Mouse (Mus musculus) liver, embryonic 13.5 days (tissue): ENCODE results near the gene Arid5b. TPM values are rescaled to one million over a fixed set of nuclear protein-coding genes. Genes with fewer than 3 reads are reported as not detected.

Experiments used
- ATAC-seq: fragments of 200-750 bp; cut with Nextera tagmentation; 2 replicates; pipeline ENCODE4 v1.8.0; 2017; ENCODE audit warnings: low read depth, mild to moderate bottlenecking, moderate number of reproducible peaks, moderate library complexity
- DNase-seq: peaks from one replicate; pipeline ENCODE4 v3.0.0; 2022
- H3K27ac ChIP-seq: fragments of 300-500 bp; sonication (generic); 2 replicates; pipeline ENCODE4 v1.5.1; 2015; ENCODE audit warnings: moderate library complexity, mild to moderate bottlenecking, inconsistent platforms
- H3K27me3 ChIP-seq: fragments of 300-500 bp; sonication (generic); 2 replicates; pipeline ENCODE4 v1.6.1; 2015; ENCODE audit warnings: mild to moderate bottlenecking, inconsistent platforms
- H3K36me3 ChIP-seq: fragments of 300-500 bp; sonication (generic); 2 replicates; pipeline ENCODE4 v1.6.1; 2015; ENCODE audit warnings: mild to moderate bottlenecking, inconsistent platforms
- H3K4me1 ChIP-seq: fragments of 300-500 bp; sonication (generic); replicated peaks from 2 replicates; pipeline ENCODE4 v1.6.1; 2015; ENCODE audit warnings: inconsistent platforms
- H3K4me2 ChIP-seq: fragments of 300-500 bp; sonication (generic); 2 replicates; pipeline ENCODE4 v1.6.1; 2015; ENCODE audit warnings: inconsistent platforms, mild to moderate bottlenecking, moderate library complexity
- H3K4me3 ChIP-seq: fragments of 300-500 bp; sonication (generic); replicated peaks from 2 replicates; pipeline ENCODE4 v1.5.1; 2015; ENCODE audit warnings: mild to moderate bottlenecking, inconsistent platforms
- H3K9ac ChIP-seq: fragments of 300-500 bp; sonication (generic); 2 replicates; pipeline ENCODE4 v1.6.1; 2015; ENCODE audit warnings: mild to moderate bottlenecking, inconsistent platforms
- H3K9me3 ChIP-seq: fragments of 300-500 bp; sonication (generic); replicated peaks from 2 replicates; pipeline ENCODE4 v1.6.1; 2016; ENCODE audit warnings: inconsistent platforms
- WGBS: fragments of 180-500 bp; shearing (Covaris S2); methylation state at CpG from one replicate; pipeline ENCODE4 v1.1.7; 2015; ENCODE audit not compliant: insufficient replicate concordance; 5-methylcytosine and 5-hydroxymethylcytosine counted together
- polyA plus RNA-seq: library from polyadenylated mRNA; unstranded; fragments of >200 nt; fragmentation: Nextera tagmentation; extraction: Ambion mirVana; gene quantifications from 2 replicates; pipeline ENCODE4 v1.2.1, GENCODE M21; 2015

Gene Arid5b
- polyA plus RNA-seq, 1 experiment from 2014 or later = 4.1 TPM

DNA sequence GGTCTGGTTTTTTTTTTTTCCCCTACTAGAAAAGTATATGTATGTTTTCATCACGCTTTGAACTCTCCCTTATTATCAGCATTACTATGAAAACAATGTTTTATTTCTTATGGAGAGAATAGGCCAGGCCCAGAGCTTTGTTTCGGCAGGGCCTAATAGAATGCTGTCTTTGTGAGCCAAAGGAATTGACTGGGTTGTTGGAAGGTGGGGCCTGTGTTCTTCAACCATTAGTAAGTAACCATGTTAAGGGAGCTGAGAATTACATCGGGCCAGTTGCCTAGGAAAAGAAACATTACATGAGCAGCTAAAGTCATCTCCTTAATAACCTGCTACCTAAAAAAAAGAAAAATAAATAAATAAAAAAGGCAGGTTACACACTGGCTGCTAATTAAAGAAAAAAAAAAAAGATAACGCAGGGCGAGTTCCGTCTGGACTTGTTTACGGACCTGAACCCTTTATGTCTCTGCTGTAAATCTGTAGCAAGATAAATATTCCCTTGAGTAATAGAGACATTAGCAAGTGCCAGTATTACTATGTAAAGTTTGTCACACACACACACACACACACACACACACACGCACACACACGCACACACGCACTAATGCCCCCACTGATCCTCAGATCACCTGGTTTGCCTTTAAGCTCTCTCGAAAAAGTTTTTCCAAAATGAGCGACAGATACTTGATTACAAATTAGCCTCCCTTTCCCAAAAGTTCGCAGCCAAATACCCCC is 47.7 kb downstream of the Arid5b start:
- peaks cover 9% of the 10 kb centered on the region; the same call in 1 of the 2 replicates for H3K4me1 ChIP-seq
- peak overlapping the region; percentile 66 for H3K27ac ChIP-seq
- no peak overlapping the region for H3K9ac ChIP-seq
- DNase-seq (no peak), ATAC-seq (no peak)
- peak overlapping the region; percentile 29; the same call in 1 of the 2 replicates for H3K4me2 ChIP-seq
- no peaks in the 10 kb centered on the region for H3K9me3 ChIP-seq
- 71% methylated on average over 13 of the region's 13 CpGs for WGBS
- H3K36me3 ChIP-seq = peaks cover 4% of the 10 kb centered on the region; the same call in 1 of the 2 replicates
- no peaks in the 10 kb centered on the region for H3K27me3 ChIP-seq
- no peak overlapping the region for H3K4me3 ChIP-seq

DNA sequence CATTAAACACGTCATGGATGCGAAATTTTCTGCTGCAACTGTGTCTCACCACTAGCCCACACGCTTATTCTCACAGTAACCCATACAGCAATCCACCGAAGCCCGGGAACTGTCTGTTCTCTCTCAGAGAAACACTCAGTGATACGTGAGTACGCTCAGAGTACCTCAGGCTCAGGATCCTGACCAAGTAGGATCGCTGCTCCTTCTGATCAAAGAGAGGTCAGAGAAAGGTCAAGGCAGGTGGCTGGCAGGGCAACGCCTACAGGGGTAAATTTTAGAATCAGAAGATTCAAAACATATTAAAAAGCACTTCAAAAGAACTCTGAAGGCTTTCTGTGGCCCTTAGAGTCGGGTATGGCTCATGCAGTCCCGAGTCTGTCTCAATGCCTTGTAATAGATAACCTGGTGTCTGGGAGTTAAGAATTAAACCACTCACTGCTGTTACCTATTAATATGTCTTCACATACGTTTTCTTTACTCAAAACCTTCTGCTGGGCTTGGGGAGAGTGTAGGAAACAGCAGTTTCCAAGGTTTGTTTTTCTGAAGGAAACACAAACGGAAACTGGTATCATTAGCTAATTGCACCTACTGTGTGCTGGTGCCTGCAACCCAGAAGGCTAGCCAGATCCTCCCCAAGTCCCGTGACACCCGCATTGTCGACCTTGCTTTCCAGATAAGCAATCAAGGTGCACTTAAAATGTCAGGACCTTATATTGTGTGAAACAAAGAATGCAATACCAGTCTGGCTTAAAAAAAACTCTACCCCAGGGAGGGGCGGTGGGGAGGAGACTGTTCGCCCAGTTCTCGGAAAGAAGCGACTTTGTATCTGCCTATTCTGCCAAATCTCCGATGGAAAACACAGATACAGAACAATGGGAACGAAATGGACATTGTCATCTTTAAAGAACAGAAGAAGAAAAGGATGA is 48.6 kb downstream of the Arid5b start:
- H3K36me3 ChIP-seq = peaks cover 4% of the 10 kb centered on the region; the same call in 1 of the 2 replicates
- no peak for DNase-seq
- peak overlapping the region; percentile 18; the same call in 1 of the 2 replicates for H3K27ac ChIP-seq
- WGBS = 58% methylated on average over 22 of the region's 22 CpGs
- no peaks in the 10 kb centered on the region for H3K9me3 ChIP-seq
- H3K4me2 ChIP-seq = no peak overlapping the region
- H3K4me1 ChIP-seq = peaks cover 9% of the 10 kb centered on the region; the same call in 1 of the 2 replicates
- no peak for ATAC-seq
- H3K9ac ChIP-seq = no peak overlapping the region
- no peak overlapping the region for H3K4me3 ChIP-seq
- H3K27me3 ChIP-seq = no peaks in the 10 kb centered on the region

DNA sequence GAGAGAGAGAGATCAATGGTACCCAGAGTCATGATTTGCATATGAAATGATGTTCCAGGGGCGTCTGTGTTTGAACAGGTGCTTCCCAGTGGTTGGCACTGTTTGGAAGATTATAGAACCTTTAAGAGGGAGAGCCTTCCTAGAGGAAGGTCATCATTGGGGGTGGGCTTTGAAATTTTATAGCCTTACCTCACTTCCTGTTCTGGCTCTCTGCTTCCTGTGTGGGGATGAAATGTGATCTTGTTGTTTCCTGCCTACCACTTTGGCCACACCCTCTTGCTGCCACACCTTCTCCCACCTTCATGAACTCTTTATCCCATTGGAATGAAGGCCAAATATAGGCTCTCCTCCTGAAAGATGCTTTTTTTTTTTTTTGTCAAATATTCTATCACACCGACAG is 55.9 kb downstream of the Arid5b start:
- no peak for ATAC-seq
- 70% methylated on average over 2 of the region's 2 CpGs for WGBS
- no peaks in the 10 kb centered on the region for H3K27me3 ChIP-seq

DNA sequence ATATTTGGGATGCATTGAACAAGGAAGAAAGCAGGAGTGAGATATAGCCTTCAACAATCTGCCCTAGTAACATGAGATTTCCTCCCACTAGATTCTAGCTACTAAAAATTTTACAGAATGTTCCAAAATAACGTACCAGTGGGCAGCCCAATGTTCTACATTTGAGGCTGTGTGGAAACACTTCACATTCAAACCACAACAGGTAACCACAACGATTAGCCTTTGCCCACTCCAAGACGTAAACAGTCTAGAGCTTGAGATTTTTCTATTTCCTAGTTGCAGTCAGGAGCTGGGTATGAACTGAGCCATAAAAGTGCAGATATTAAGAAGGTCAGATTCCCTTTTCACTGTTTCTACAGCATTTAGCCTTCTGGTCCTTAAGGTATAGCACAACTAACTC is 56.5 kb downstream of the Arid5b start:
- peaks cover 5% of the 10 kb centered on the region; the same call in 1 of the 2 replicates for H3K9me3 ChIP-seq

More for the DNA sequence above, 55.9 kb downstream of the Arid5b start:
- DNase-seq = no peak
- Histone ChIP-seq H3K4me1 (peaks cover 3% of the 10 kb centered on the region; the same call in 1 of the 2 replicates), H3K36me3 (no peaks in the 10 kb centered on the region; the same call in 1 of the 2 replicates), H3K9me3 (no peaks in the 10 kb centered on the region), H3K27ac (no peak overlapping the region), H3K9ac (no peak overlapping the region), H3K4me3 (no peak overlapping the region), H3K4me2 (no peak overlapping the region)

DNA sequence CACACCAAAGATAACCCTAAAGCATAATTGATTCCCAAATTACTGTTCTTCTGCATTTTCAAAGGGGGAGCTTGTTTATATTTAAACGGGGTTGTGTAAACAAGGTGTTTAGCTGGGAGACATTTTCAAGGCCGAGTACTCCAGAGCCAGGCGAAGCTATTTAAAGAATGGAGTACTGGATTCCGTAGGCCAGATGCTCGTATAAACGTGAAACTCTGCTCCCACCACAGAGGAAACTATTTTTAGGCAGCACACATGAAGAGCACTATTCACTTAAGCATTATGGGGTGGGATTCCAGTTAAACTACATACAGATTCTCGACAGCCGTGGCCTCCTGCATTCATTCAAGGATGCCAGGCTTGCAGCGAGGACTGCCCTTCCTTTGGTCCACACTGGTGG is 59.2 kb downstream of the Arid5b start:
- ATAC-seq = no peak
- H3K27ac ChIP-seq = peak overlapping the region; percentile 75
- WGBS = 64% methylated on average over 9 of the region's 9 CpGs

More for the DNA sequence above, 56.5 kb downstream of the Arid5b start:
- DNase-seq = no peak
- Histone ChIP-seq H3K36me3 (peaks cover 3% of the 10 kb centered on the region; the same call in 1 of the 2 replicates), H3K27ac (no peak overlapping the region), H3K9ac (no peak overlapping the region), H3K4me2 (no peak overlapping the region), H3K27me3 (no peaks in the 10 kb centered on the region), H3K4me1 (peaks cover 3% of the 10 kb centered on the region; the same call in 1 of the 2 replicates), H3K4me3 (no peak overlapping the region)
- 39% methylated on average over 3 of the region's 3 CpGs for WGBS
- ATAC-seq = no peak

DNA sequence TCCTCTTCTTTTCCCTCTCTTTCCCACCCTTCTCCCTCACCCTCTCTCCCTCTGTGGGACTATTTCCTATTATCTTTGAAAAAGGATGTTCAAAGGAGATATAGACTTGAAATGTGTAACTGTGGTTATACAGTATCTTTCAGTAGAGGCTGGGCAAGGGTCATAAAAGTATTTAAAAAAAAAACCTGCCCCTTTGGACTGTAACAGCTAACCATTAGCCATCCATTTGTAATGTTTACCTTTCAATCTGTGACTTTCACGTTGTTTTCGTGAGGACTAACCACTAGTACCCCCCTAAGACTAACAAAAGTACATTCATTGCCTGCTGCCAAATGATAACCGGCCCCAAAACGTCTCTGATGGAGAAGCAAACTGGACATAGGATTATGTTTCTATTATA is 59.9 kb downstream of the Arid5b start:
- Histone ChIP-seq H3K4me1 (peaks cover 3% of the 10 kb centered on the region; the same call in 1 of the 2 replicates), H3K36me3 (peaks cover 13% of the 10 kb centered on the region), H3K4me2 (no peak overlapping the region), H3K4me3 (no peak overlapping the region), H3K9ac (no peak overlapping the region), H3K27me3 (no peaks in the 10 kb centered on the region), H3K9me3 (peaks cover 6% of the 10 kb centered on the region; the same call in 1 of the 2 replicates), H3K27ac (no peak overlapping the region)
- 56% methylated on average over 4 of the region's 4 CpGs for WGBS
- ATAC-seq (no peak), DNase-seq (no peak)

More for the DNA sequence above, 59.2 kb downstream of the Arid5b start:
- peaks cover 3% of the 10 kb centered on the region; the same call in 1 of the 2 replicates for H3K4me1 ChIP-seq
- peaks cover 13% of the 10 kb centered on the region for H3K36me3 ChIP-seq
- no peak overlapping the region for H3K4me2 ChIP-seq
- no peak overlapping the region for H3K4me3 ChIP-seq
- no peak for DNase-seq
- no peak overlapping the region for H3K9ac ChIP-seq
- H3K9me3 ChIP-seq = peaks cover 6% of the 10 kb centered on the region; the same call in 1 of the 2 replicates
- H3K27me3 ChIP-seq = no peaks in the 10 kb centered on the region

DNA sequence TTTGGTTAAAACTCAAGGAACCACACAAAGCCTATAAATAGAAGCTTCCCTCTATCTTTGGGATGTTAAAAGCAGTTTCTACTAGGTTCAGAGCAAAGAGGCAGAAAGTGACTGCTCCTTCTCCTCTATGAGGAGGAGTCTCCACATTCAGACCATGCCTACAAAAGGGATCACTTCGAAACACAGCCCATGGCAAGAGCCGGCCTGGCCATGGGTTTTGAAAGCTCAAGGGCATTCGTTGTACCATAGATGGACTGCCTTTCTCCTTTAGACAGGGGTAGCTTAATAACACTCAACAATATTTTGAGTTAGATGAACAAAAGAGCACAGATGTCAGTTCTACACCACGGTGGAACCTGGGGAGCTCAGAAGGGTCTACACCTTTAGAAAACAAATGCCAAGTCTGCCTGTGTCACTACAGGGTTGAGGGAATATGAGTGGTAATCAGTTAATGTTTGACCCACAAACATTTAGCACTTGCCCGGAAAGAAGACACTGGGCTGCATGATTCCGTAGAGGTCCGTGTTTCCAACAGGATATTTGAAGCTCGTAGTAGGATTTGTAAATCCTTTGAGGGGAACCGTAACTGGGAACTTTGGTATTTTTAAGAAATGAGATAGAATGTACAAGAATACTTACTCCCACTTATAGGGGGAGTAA is 63.6 kb downstream of the Arid5b start:
- DNase-seq (no peak), ATAC-seq (no peak)
- peaks cover 13% of the 10 kb centered on the region for H3K36me3 ChIP-seq
- H3K4me2 ChIP-seq = no peak overlapping the region
- 74% methylated on average over 9 of the region's 9 CpGs for WGBS
- no peak overlapping the region for H3K4me3 ChIP-seq
- peaks cover 3% of the 10 kb centered on the region; the same call in 1 of the 2 replicates for H3K4me1 ChIP-seq
- H3K27ac ChIP-seq = no peak overlapping the region
- no peaks in the 10 kb centered on the region for H3K27me3 ChIP-seq
- peaks cover 6% of the 10 kb centered on the region; the same call in 1 of the 2 replicates for H3K9me3 ChIP-seq
- no peak overlapping the region for H3K9ac ChIP-seq

DNA sequence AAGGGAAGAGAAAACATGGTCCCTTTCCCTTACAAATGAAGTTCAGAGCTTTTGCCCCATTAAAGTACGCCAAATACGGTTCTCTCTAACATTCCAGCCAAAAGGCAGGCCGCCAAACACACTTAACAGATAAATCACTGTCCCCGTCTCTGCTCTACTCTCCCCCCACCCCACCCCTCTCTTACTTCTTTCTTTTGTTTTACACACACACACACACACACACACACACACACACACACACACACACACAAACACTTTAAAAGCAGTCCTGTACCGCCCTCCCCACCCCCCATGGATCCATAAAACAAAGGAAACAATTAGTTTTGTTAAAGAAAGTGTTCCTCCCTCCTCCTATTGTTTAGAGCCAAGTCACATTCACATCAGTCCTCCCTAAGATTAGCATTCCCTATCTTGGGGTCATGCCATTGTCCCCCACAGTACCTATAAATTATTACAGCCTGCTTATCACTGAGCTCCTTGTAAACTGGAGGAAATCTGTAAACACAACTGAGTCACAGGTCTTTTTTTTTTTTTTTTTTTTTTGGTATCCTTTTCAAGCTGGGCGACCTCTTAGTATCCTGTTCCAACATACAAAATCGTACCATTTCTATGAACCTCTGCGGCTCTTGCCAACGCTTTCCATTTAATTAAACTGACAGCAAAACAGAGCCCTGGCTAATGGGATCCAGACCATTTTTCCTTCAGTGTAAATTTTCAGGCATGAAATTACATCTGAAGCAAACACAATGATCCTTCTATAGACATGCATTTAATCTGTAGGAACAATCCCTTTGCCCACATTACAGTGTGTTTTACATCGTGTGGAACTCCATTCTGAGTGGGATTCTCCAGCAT is 66.3 kb downstream of the Arid5b start:
- Histone ChIP-seq H3K9ac (no peak overlapping the region), H3K27ac (peak overlapping the region; percentile 30), H3K36me3 (peaks cover 12% of the 10 kb centered on the region), H3K4me2 (no peak overlapping the region), H3K9me3 (peaks cover 4% of the 10 kb centered on the region; the same call in 1 of the 2 replicates), H3K4me3 (no peak overlapping the region), H3K4me1 (no peaks in the 10 kb centered on the region), H3K27me3 (no peaks in the 10 kb centered on the region)
- WGBS = 45% methylated on average over 10 of the region's 10 CpGs
- ATAC-seq (no peak), DNase-seq (no peak)

DNA sequence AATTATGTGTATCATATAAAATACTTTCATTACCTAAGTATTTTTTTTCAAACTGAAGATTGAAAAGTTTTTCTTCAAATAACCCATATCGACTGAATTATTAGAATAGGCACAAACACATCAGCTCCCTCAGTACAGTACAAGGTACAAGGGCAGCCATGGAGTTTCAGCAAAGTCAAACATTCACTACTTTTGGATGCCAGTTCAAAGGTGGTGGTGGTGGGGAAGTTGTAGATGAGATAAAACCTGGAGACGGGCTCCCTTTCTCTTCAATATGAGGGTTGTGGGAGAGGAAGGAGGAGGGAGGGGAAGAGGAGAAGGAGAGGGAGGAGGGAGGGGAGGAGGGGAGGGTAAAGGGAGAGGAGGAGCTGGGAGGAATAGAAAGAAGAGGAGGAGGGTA is 67.0 kb downstream of the Arid5b start:
- DNase-seq (no peak), ATAC-seq (no peak; the same call in 1 of the 2 replicates)
- Histone ChIP-seq H3K4me2 (no peak overlapping the region), H3K36me3 (peaks cover 7% of the 10 kb centered on the region; the same call in 1 of the 2 replicates), H3K4me1 (no peaks in the 10 kb centered on the region), H3K27me3 (no peaks in the 10 kb centered on the region), H3K27ac (peak overlapping the region; percentile 30; the same call in 1 of the 2 replicates), H3K9ac (no peak overlapping the region), H3K9me3 (no peaks in the 10 kb centered on the region), H3K4me3 (no peak overlapping the region)
- WGBS = 29% methylated on average over 2 of the region's 2 CpGs

DNA sequence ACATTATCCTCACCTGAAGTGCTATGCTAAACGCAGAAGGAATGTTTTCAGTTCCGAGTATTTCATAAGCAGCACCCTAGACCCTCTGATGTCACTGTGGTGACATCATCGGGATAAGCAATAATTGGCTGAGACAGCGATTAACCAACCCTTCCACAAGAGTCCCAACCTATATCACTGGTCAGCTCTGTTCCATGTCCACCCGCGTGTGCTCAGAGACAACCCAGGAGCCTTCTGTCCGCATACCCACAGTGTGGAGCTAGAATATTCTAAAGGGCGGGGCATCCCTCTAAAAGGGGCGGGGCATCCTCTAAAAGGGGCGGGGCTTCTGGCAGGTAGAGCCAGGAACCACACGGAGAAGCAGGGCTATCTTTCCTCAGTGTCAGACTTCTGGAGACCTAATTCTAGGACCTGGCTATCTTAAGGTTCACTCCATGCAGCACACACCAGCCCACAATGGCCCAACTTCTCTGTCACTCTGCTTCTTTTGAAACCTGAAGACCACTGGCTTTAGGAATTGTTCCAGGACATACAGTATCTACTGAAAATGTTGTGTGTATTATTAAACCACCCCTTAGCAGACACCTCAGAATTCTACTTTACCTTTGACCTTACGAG is 68.4 kb downstream of the Arid5b start:
- DNase-seq = no peak
- 69% methylated on average over 12 of the region's 12 CpGs for WGBS

More for the DNA sequence above, 68.4 kb downstream of the Arid5b start:
- no peaks in the 10 kb centered on the region for H3K36me3 ChIP-seq
- no peaks in the 10 kb centered on the region for H3K4me1 ChIP-seq
- H3K9me3 ChIP-seq = no peaks in the 10 kb centered on the region
- H3K27ac ChIP-seq = no peak overlapping the region
- peak; percentile 39; the same call in 1 of the 2 replicates for ATAC-seq
- H3K4me2 ChIP-seq = no peak overlapping the region
- H3K9ac ChIP-seq = no peak overlapping the region
- no peaks in the 10 kb centered on the region for H3K27me3 ChIP-seq
- H3K4me3 ChIP-seq = no peak overlapping the region
